In genomic region chr9:106600546-106600945, GRCm38 (mm10) we compare ENCODE assay signal across 8 mouse cellular contexts. TPM values are rescaled to one million over a fixed set of nuclear protein-coding genes. Genes with fewer than 3 reads are reported as not detected.
DNase-seq lines count a peak whose midpoint lies in the region; ATAC-seq and TF ChIP-seq lines count a peak whose summit lies in the region.
"Had no signal": no experiment of that assay in that cellular context is flagged by ENCODE, and none has a peak within 500 bp of the region (broad histone marks: within the 10 kb centered on the region; RNA-seq: fewer than 3 reads in every experiment).

No protein-coding gene starts in this region.

- H3K27me3 ChIP-seq in midbrain, embryonic 11.5 days (ENCODE audit: control insufficient read depth, insufficient read depth, low read length): no peaks in the 10 kb centered on the region
- H3K27me3 ChIP-seq in midbrain, embryonic 16.5 days (ENCODE audit: control insufficient read depth, insufficient read depth, low read depth, low read length): no peaks in the 10 kb centered on the region
- peaks cover 9% of the 10 kb centered on the region for H3K27me3 ChIP-seq in Patski

- no peak overlapping the region for H3K9ac ChIP-seq in midbrain, embryonic 11.5 days (ENCODE audit: low read length)
- no peak overlapping the region for H3K9ac ChIP-seq in midbrain, embryonic 16.5 days (ENCODE audit: low read depth, low read length)

- DNase-seq in midbrain, embryonic 11.5 days (ENCODE audit: low spot score, missing footprints): peak; percentile 92
- no peak for DNase-seq in Patski (ENCODE audit: low read depth, low spot score)
- peak; percentile 45 for DNase-seq in c-Kit-positive CD71-negative TER-119-negative erythroid progenitor cells, embryonic 14.5 days (ENCODE audit: low read depth)
- DNase-seq in gastrocnemius, postnatal 14 days: peak; percentile 9
- DNase-seq in left cerebral cortex, postnatal 4 days: peak; percentile 68
- DNase-seq in right cerebral cortex, adult 2 months (ENCODE audit: low spot score in 2 of 2): peak; percentile 74

- 25% methylated on average over 8 of the region's 8 CpGs for WGBS in midbrain, embryonic 11.5 days
- WGBS in midbrain, embryonic 16.5 days: 25% methylated on average over 8 of the region's 8 CpGs

- no peaks in the 10 kb centered on the region for H3K36me3 ChIP-seq in midbrain, embryonic 11.5 days (ENCODE audit: control insufficient read depth, insufficient read depth, low read length)
- H3K36me3 ChIP-seq in midbrain, embryonic 16.5 days (ENCODE audit: control insufficient read depth, insufficient read depth, low read length): no peaks in the 10 kb centered on the region

- intact Hi-C loops in gastrocnemius, postnatal 14 days (cut with DNase I; ENCODE audit: low total_unique reads): no loop called here
- intact Hi-C loops in left cerebral cortex, postnatal 4 days (cut with DNase I): loop anchor here (5.0 kb wide), 1 partner anchor 42 kb away; no protein-coding TSS in a partner anchor

- peak; percentile 80 for TF ChIP-seq CTCF in Patski (IDR thresholded peaks at IDR 0.05)

- no peak overlapping the region for H3K4me2 ChIP-seq in midbrain, embryonic 11.5 days
- H3K4me2 ChIP-seq in midbrain, embryonic 16.5 days (ENCODE audit: low read length): no peak overlapping the region

- no peaks in the 10 kb centered on the region for H3K9me3 ChIP-seq in midbrain, embryonic 11.5 days (ENCODE audit: control insufficient read depth, low read length)
- no peaks in the 10 kb centered on the region for H3K9me3 ChIP-seq in midbrain, embryonic 16.5 days (replicated peaks; ENCODE audit: control insufficient read depth, low read length, poor library complexity, severe bottlenecking)

- in situ Hi-C loops in Patski (cut with MboI; ENCODE audit: low pct_unique_long_range_greater_than_20kb): loop anchor here (10.0 kb wide), 1 partner anchor 54 kb away; the partner anchor contains the start of gene Grm2

- CTCF ChIA-PET in Patski (lab: Charles Lee): interaction anchor here (1.1 to 2.7 kb wide), 3 partner anchors 10 to 43 kb away, joined by 3 to 10 read pairs (median 4); no protein-coding TSS in a partner anchor

- POLR2A ChIA-PET in Patski (lab: Charles Lee): no interaction called here

- H3K4me1 ChIP-seq in midbrain, embryonic 11.5 days (ENCODE audit: control insufficient read depth, insufficient read depth, low read length): no peaks in the 10 kb centered on the region
- H3K4me1 ChIP-seq in midbrain, embryonic 16.5 days (ENCODE audit: control insufficient read depth, insufficient read depth, low read length): no peaks in the 10 kb centered on the region

- ATAC-seq in midbrain, embryonic 11.5 days (ENCODE audit: low FRiP score): no peak
- no peak for ATAC-seq in midbrain, embryonic 16.5 days
- no peak for ATAC-seq in Patski

- H3K4me3 ChIP-seq in midbrain, embryonic 11.5 days (ENCODE audit: low read depth, low read length): no peak overlapping the region
- H3K4me3 ChIP-seq in midbrain, embryonic 16.5 days (ENCODE audit: low read depth, low read length): no peak overlapping the region

- H3K27ac ChIP-seq in midbrain, embryonic 11.5 days (ENCODE audit: low read depth, low read length): no peak overlapping the region
- no peak overlapping the region for H3K27ac ChIP-seq in midbrain, embryonic 16.5 days (ENCODE audit: low read length)

RNA-seq across cellular contexts. Expression of gene Iqcf6, which starts 25.8 kb away (rescaled TPM):
- not detected in 2 replicates for polyA plus RNA-seq in midbrain, embryonic 11.5 days (2014; fragmentation: Nextera tagmentation; extraction: Ambion mirVana)
- polyA plus RNA-seq in midbrain, embryonic 16.5 days (2015; fragmentation: Nextera tagmentation; extraction: Ambion mirVana): not detected in 2 replicates
- polyA plus RNA-seq in Patski (2021): not detected
- total RNA-seq in gastrocnemius, postnatal 14 days (2021): not detected
- total RNA-seq in left cerebral cortex, postnatal 4 days (2021): not detected
- total RNA-seq: hematopoietic stem cell, adult 5-6 weeks had no signal

RNA-seq across cellular contexts. Expression of gene Iqcf4, which starts 29.8 kb away (rescaled TPM):
- not detected in 2 replicates for polyA plus RNA-seq in midbrain, embryonic 11.5 days (2014; fragmentation: Nextera tagmentation; extraction: Ambion mirVana)
- polyA plus RNA-seq in midbrain, embryonic 16.5 days (2015; fragmentation: Nextera tagmentation; extraction: Ambion mirVana): not detected in 2 replicates
- not detected for polyA plus RNA-seq in Patski (2021)
- not detected for total RNA-seq in gastrocnemius, postnatal 14 days (2021)
- total RNA-seq in left cerebral cortex, postnatal 4 days (2021): not detected
- total RNA-seq: hematopoietic stem cell, adult 5-6 weeks had no signal

RNA-seq across cellular contexts. Expression of gene Iqcf3, which starts 39.1 kb away (rescaled TPM):
- polyA plus RNA-seq in midbrain, embryonic 11.5 days (2014; fragmentation: Nextera tagmentation; extraction: Ambion mirVana): not detected in 2 replicates
- polyA plus RNA-seq in midbrain, embryonic 16.5 days (2015; fragmentation: Nextera tagmentation; extraction: Ambion mirVana): not detected in 2 replicates
- polyA plus RNA-seq in Patski (2021): not detected
- total RNA-seq in gastrocnemius, postnatal 14 days (2021): not detected
- not detected for total RNA-seq in left cerebral cortex, postnatal 4 days (2021)
- total RNA-seq: hematopoietic stem cell, adult 5-6 weeks had no signal

RNA-seq across cellular contexts. Expression of gene Grm2, which starts 55.3 kb away (rescaled TPM):
- 15.5 and 16.4 TPM in 2 replicates for polyA plus RNA-seq in midbrain, embryonic 11.5 days (2014; fragmentation: Nextera tagmentation; extraction: Ambion mirVana)
- 24.3 and 24.6 TPM in 2 replicates for polyA plus RNA-seq in midbrain, embryonic 16.5 days (2015; fragmentation: Nextera tagmentation; extraction: Ambion mirVana)
- polyA plus RNA-seq in Patski (2021): not detected
- total RNA-seq in gastrocnemius, postnatal 14 days (2021): not detected
- 10 to 100 TPM; 43.6 to 48.3 TPM for total RNA-seq in left cerebral cortex, postnatal 4 days (2021)
- total RNA-seq: hematopoietic stem cell, adult 5-6 weeks had no signal
